Mouse (Mus musculus) liver, adult 2 months (tissue): ENCODE measurements around the gene Syt1.

Experiments used
- CTCF ChIP-seq: fragments of 200-500 bp; IDR thresholded peaks from 2 replicates; pipeline ENCODE4 v1.5.1; 2011; ENCODE audit warnings: low read depth, low read length, control low read depth
- POLR2A ChIP-seq: fragments of 200-500 bp; IDR thresholded peaks from 2 replicates; pipeline ENCODE4 v1.6.1; 2011; ENCODE audit warnings: low read length, control low read depth; ENCODE audit not compliant: insufficient read depth; ENCODE audit errors: extremely low read depth

GRCm38 (mm10) chr10:108534112-108534511 lies 476.7 kb downstream of the Syt1 start:
- TF ChIP-seq POLR2A (no peak), CTCF (no peak)
